Mouse (Mus musculus) kidney, adult 10 weeks (tissue): ENCODE data around the gene Scg5. TPM values are rescaled to one million over a fixed set of nuclear protein-coding genes. Genes with fewer than 3 reads are reported as not detected.

Experiments used
- polyA plus RNA-seq: library from polyadenylated mRNA; stranded (reverse); fragments of 350-450 nt; fragmentation: Illumina TruSeq; extraction: RNeasy Lipid Tissue Mini Kit (QIAGEN cat#74804); gene quantifications from one replicate; pipeline ENCODE4 v1.2.3, GENCODE M21; 2014; ENCODE audit warnings: low read depth, low replicate concordance

Scg5 gene
- polyA plus RNA-seq, result 33.6 TPM

GRCm38 (mm10) chr2:113828943-113829882 is at the start of gene Scg5:
Gene Scg5 (minus strand): TSS chr2:113829121.

GRCm38 (mm10) chr2:113848245-113849121 is 19.6 kb upstream of the Scg5 start, which contains the start of gene Arhgap11a:
Gene Arhgap11a (minus strand): TSS chr2:113848661.

GRCm38 (mm10) chr2:113758311-113759161 is 70.4 kb downstream of the Scg5 start, which contains the start of gene Grem1:
Gene Grem1 (minus strand): TSS chr2:113758646.

Other genes starting within 250 kb of the Scg5 start
- 0.24 TPM for gene Grem1, start 70.5 kb downstream of the Scg5 start, polyA plus RNA-seq
- 3.4 TPM for gene Arhgap11a, start 19.5 kb upstream of the Scg5 start, polyA plus RNA-seq
- not detected for gene Gjd2, start 184.5 kb upstream of the Scg5 start, polyA plus RNA-seq
- gene Actc1, start 224.4 kb upstream of the Scg5 start, polyA plus RNA-seq, result not detected